Mouse (Mus musculus) heart, adult 2 months (tissue): ENCODE measurements around the gene Arntl2. TPM values are rescaled to one million over a fixed set of nuclear protein-coding genes. Genes with fewer than 3 reads are reported as not detected.

Source experiments
- DNase-seq, 2 experiments: peaks; one replicate each; pipeline ENCODE4 v3.0.0; 2021
- H3K27ac ChIP-seq: fragments of 200-600 bp; 2 replicates; pipeline ENCODE4 v1.8.1; 2022
- H3K27me3 ChIP-seq: fragments of 200-500 bp; 2 replicates; pipeline ENCODE4 v1.6.1; 2012; ENCODE audit warnings: mild to moderate bottlenecking, low read length, inconsistent platforms, mixed read lengths; ENCODE audit not compliant: control insufficient read depth, insufficient read depth
- H3K36me3 ChIP-seq: fragments of 200-500 bp; 2 replicates; pipeline ENCODE4 v1.6.1; 2012; ENCODE audit warnings: low read length, inconsistent platforms; ENCODE audit not compliant: control insufficient read depth, insufficient read depth
- H3K4me1 ChIP-seq: fragments of 200-500 bp; 2 replicates; pipeline ENCODE4 v1.6.1; 2011; ENCODE audit warnings: low read length; ENCODE audit not compliant: control insufficient read depth, insufficient read depth
- H3K4me3 ChIP-seq: fragments of 200-600 bp; 2 replicates; pipeline ENCODE4 v1.8.1; 2022
- H3K79me2 ChIP-seq: fragments of 200-500 bp; replicated peaks from 2 replicates; pipeline ENCODE4 v1.6.1; 2012; ENCODE audit warnings: mild to moderate bottlenecking, inconsistent platforms, low read length, moderate library complexity, mixed read lengths; ENCODE audit not compliant: control insufficient read depth, insufficient read depth
- H3K9ac ChIP-seq: fragments of 200-500 bp; 2 replicates; pipeline ENCODE4 v1.6.1; 2012; ENCODE audit warnings: low read depth, mild to moderate bottlenecking, control low read depth, inconsistent platforms, low read length, mixed read lengths
- CTCF ChIP-seq: fragments of 200-600 bp; IDR thresholded peaks from 2 replicates; pipeline ENCODE4 v1.8.1; 2022; ENCODE audit warnings: antibody characterized with exemption, mild to moderate bottlenecking, moderate library complexity
- EP300 ChIP-seq: fragments of 200-500 bp; IDR thresholded peaks from 2 replicates; pipeline ENCODE4 v1.6.1; 2011; ENCODE audit warnings: low read depth, low read length, control low read depth; ENCODE audit not compliant: insufficient read depth
- POLR2A ChIP-seq: fragments of 200-500 bp; IDR thresholded peaks from 2 replicates; pipeline ENCODE4 v1.6.1; 2011; ENCODE audit warnings: mild to moderate bottlenecking, low read depth, low read length, control low read depth; ENCODE audit not compliant: insufficient read depth
- WGBS: fragments of 180-500 bp; shearing (Covaris S2); methylation state at CpG from one replicate; pipeline ENCODE4 v1.1.7; 2018; 5-methylcytosine and 5-hydroxymethylcytosine counted together
- intact Hi-C: fragments of 180-260 bp; cut with DNase I; formaldehyde crosslinking; loops from one replicate; pipeline ENCODE4 v1.15.1; 2025
- polyA plus RNA-seq: library from polyadenylated mRNA; depleted of rRNA; stranded (reverse); fragments of >200 nt; gene quantifications from 2 replicates; pipeline ENCODE4 v1.2.3, GENCODE M21; 2012
- total RNA-seq, 2 experiments: library from RNA; stranded (reverse); gene quantifications; 2 replicates each; pipeline ENCODE4 v1.2.3; 2021

Gene Arntl2
- total and polyA plus RNA-seq, 3 experiments = 0.86 to 2.6 (median 1.5) TPM

DNA sequence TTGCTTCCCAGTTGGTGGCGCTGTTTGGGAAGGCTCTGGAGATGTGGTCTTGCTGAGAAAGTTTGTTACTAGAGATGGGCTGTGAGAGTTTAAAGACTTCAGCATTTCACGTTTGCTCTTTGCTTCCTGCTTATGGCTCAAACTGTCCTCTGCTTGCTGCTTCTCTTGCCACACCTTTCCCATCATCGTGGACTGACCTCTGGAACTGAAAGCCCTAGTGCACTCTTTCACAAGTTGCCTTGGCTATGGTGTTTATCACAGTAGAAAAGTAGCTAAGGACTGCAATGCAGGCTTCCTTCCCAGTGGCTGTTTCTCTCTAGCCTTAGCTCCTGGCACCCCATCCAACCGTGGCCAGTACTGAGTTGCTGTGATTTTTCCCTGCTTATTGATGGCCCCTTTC is 35.1 kb upstream of the Arntl2 start:
- H3K4me3 ChIP-seq = no peak overlapping the region
- peaks cover 5% of the 10 kb centered on the region for H3K4me1 ChIP-seq
- H3K27ac ChIP-seq = no peak overlapping the region
- no peak for DNase-seq
- TF ChIP-seq CTCF (no peak; the same call in 1 of the 2 replicates), POLR2A (no peak), EP300 (no peak)
- intact Hi-C loops = loop anchor here (2.0 to 10.0 kb wide), 2 partner anchors 36 to 186 kb away; partner anchors contain the start of genes Fgfr1op2, Ints13 and Stk38l
- no peaks in the 10 kb centered on the region for H3K27me3 ChIP-seq
- WGBS = 66% methylated on average over 4 of the region's 4 CpGs
- peaks cover 4% of the 10 kb centered on the region; the same call in 1 of the 2 replicates for H3K79me2 ChIP-seq
- no peaks in the 10 kb centered on the region for H3K36me3 ChIP-seq
- H3K9ac ChIP-seq = no peak overlapping the region

DNA sequence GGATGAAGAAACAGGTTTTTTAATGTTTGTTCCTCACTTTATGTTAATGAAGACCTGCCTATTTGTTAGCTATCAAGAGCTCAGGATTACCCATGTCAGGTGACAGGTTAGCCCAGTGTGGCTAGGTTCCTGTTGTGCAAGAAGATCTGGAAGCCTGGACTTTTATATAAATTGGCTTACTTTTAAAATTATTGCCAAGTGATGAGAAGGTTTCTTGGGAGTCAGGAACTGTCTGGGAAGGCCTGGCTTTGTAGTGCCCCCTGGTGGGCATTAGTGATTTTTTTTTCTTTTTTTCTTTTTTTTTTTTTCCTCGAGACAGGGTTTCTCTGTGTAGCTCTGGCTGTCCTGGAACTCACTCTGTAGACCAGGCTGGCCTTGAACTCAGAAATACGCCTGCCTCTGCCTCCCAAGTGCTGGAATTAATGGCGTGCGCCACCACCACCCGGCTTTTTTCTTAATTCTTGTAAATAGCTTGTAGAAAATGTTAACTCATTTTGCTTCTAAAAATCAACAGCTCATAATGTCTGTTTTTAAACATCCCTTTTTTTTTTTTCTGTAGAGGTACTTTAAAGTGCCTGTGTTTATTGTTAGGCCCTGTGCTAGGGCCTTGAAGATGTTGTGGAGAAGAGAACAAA is 33.5 kb upstream of the Arntl2 start:
- H3K9ac ChIP-seq = no peak overlapping the region
- peaks cover 2% of the 10 kb centered on the region; the same call in 1 of the 2 replicates for H3K4me1 ChIP-seq
- no peaks in the 10 kb centered on the region for H3K27me3 ChIP-seq
- intact Hi-C loops = loop anchor here (1.0 to 10.0 kb wide), 2 partner anchors 100 to 188 kb away; partner anchors contain the start of genes Fgfr1op2 and Ints13
- TF ChIP-seq EP300 (peak; percentile 53; the same call in 1 of the 2 replicates), CTCF (peak; percentile 80), POLR2A (no peak)
- H3K36me3 ChIP-seq = no peaks in the 10 kb centered on the region; the same call in 1 of the 2 replicates
- whole genome bisulfite sequencing = 62% methylated on average over 5 of the region's 5 CpGs
- no peak for DNase-seq
- H3K79me2 ChIP-seq = peaks cover 1% of the 10 kb centered on the region; the same call in 1 of the 2 replicates
- no peak overlapping the region for H3K4me3 ChIP-seq
- H3K27ac ChIP-seq = no peak overlapping the region

GRCm38 (mm10) chr6:146764593-146764992 is 31.3 kb upstream of the Arntl2 start:
- H3K27me3 ChIP-seq = no peaks in the 10 kb centered on the region
- no peak for DNase-seq
- WGBS = 84% methylated on average over 2 of the region's 2 CpGs
- H3K4me3 ChIP-seq = no peak overlapping the region
- H3K79me2 ChIP-seq = peaks cover 1% of the 10 kb centered on the region; the same call in 1 of the 2 replicates
- TF ChIP-seq POLR2A (no peak), EP300 (no peak), CTCF (no peak)
- intact Hi-C loops = loop anchor here (10.0 kb wide), 1 partner anchor 190 kb away; the partner anchor contains the start of genes Fgfr1op2 and Ints13
- H3K27ac ChIP-seq = no peak overlapping the region
- H3K4me1 ChIP-seq = peaks cover 6% of the 10 kb centered on the region
- no peak overlapping the region for H3K9ac ChIP-seq
- peaks cover 7% of the 10 kb centered on the region for H3K36me3 ChIP-seq

- H3K79me2 ChIP-seq = peaks cover 1% of the 10 kb centered on the region; the same call in 1 of the 2 replicates
- H3K27me3 ChIP-seq = no peaks in the 10 kb centered on the region
- TF ChIP-seq EP300 = no peak
- TF ChIP-seq POLR2A = no peak
- TF ChIP-seq CTCF = no peak
- 94% methylated on average over 4 of the region's 4 CpGs for WGBS
- H3K27ac ChIP-seq = no peak overlapping the region
- no peak for DNase-seq
- peaks cover 9% of the 10 kb centered on the region for H3K36me3 ChIP-seq
- peaks cover 7% of the 10 kb centered on the region for H3K4me1 ChIP-seq
- no peak overlapping the region for H3K4me3 ChIP-seq
- no peak overlapping the region for H3K9ac ChIP-seq
- intact Hi-C loops = loop anchor here (10.0 kb wide), 1 partner anchor 190 kb away; the partner anchor contains the start of genes Fgfr1op2 and Ints13
Observed at GRCm38 (mm10) chr6:146765270-146765669, 30.6 kb upstream of the Arntl2 start.

DNA sequence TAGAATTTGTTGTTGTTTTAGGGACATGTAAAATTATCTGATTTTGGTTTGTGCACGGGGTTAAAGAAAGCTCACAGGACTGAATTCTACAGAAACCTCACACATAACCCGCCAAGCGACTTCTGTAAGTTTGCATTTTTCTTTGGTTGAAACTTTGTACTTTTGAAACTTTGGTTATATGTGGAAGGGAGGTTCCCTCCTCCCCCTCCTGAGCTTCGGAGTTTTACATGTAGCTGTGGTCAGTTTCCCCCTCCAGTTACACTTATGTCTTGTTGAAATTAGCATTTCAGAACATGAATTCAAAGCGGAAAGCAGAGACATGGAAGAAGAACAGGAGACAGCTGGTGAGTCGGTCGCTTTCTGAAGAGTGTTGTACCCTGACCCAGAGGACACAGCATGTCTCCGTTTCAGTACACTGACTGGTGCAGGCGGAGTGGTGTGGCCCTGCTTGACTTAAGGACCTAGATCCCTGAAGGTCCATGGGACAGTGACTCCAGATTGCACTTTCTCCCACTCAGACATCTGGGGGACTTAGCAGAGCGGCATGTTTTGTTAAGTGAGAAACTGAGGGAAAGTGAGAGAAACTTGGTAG is 26.9 kb upstream of the Arntl2 start:
- TF ChIP-seq POLR2A (no peak), CTCF (no peak), EP300 (no peak)
- H3K4me3 ChIP-seq = no peak overlapping the region
- peaks cover 1% of the 10 kb centered on the region; the same call in 1 of the 2 replicates for H3K79me2 ChIP-seq
- H3K36me3 ChIP-seq = peaks cover 13% of the 10 kb centered on the region
- H3K27ac ChIP-seq = peak overlapping the region; percentile 75
- no peaks in the 10 kb centered on the region for H3K27me3 ChIP-seq
- no peak for DNase-seq
- intact Hi-C loops = loop anchor here (10.0 kb wide), 1 partner anchor 194 kb away; the partner anchor contains the start of genes Fgfr1op2 and Ints13
- peaks cover 8% of the 10 kb centered on the region for H3K4me1 ChIP-seq
- 92% methylated on average over 10 of the region's 10 CpGs for WGBS
- no peak overlapping the region for H3K9ac ChIP-seq
